Mouse (Mus musculus): ENCODE data around the gene Dhx36. TPM values are rescaled to one million over a fixed set of nuclear protein-coding genes. Genes with fewer than 3 reads are reported as not detected.

Gene Dhx36
- polyA plus RNA-seq, 1 experiment from 2014 or later: 51.9 TPM

DNA sequence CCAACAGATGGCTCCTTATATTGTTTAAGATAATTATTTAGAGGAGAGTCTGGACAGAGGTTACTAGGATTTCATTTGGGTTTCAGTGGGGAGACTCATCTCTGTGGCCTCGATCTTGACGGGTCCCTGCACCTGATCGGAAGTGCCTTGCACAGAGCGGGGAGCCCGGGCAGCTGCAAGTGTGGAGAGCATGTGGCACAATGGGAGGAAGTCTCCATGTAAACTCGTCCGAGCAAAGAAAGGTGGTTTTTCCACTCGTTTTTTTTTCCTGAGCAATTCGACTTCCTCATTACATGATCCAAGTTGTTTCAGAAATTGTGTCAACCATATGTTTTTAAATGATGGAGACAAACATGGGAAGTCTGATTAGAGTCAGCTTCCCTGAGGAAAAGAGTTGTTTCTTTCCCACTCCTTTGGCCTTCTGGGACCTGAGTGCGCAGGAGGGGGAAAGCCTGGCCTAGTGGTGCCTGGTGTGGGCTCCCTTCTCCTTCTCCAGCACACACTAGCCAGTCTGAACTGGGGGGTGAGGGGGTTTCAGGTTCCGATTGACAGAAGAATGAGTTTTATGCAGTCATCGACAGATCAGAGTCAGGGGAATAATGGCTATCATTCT is 63.1 kb downstream of the Dhx36 start:
- H3K9ac ChIP-seq: no peak overlapping the region
- no peaks in the 10 kb centered on the region for H3K27me3 ChIP-seq (ENCODE audit: control insufficient read depth, insufficient read depth, low read length)
- WGBS: 86% methylated on average over 12 of the region's 12 CpGs
- H3K4me3 ChIP-seq (replicated peaks; ENCODE audit: low read length): no peak overlapping the region
- H3K27ac ChIP-seq: no peak overlapping the region
- no peaks in the 10 kb centered on the region for H3K4me1 ChIP-seq (replicated peaks; ENCODE audit: control insufficient read depth, insufficient read depth, low read length)
- H3K9me3 ChIP-seq (ENCODE audit: control insufficient read depth, low read length): no peaks in the 10 kb centered on the region
- H3K36me3 ChIP-seq (replicated peaks; ENCODE audit: control insufficient read depth, insufficient read depth): no peaks in the 10 kb centered on the region
- ATAC-seq (ENCODE audit: low FRiP score): no peak
- no peak overlapping the region for H3K4me2 ChIP-seq (replicated peaks)
- no peak for DNase-seq (ENCODE audit: low spot score)

DNA sequence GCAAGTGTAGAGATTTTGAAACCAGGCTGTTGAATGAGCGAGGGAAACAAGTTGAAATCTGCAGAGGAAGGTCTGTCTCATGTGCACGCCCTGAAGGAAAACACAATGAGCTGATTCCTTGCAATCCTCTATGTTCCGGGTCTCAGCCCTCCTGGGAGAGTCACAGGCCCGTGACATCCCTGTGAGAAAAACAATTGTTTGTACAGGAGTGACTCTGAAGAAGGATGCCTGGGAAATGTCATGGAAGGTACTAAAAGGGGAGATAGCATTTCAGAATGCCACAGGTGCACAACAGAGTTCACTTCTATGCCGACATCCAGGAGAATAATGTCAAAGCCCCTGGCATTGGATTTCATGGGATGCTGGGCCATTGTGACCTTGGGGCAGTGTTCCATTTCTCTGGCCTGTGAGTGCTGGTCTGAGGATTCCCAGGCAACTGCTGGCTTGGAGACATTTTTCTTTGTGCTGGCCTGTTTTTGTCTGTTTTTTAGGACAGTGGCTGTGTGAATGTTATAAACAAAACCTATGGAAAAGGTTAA is 66.3 kb downstream of the Dhx36 start:
- H3K4me2 ChIP-seq (replicated peaks): no peak overlapping the region
- H3K27me3 ChIP-seq (ENCODE audit: control insufficient read depth, insufficient read depth, low read length): no peaks in the 10 kb centered on the region
- no peaks in the 10 kb centered on the region for H3K36me3 ChIP-seq (replicated peaks; ENCODE audit: control insufficient read depth, insufficient read depth)
- no peak for ATAC-seq (ENCODE audit: low FRiP score)
- no peak overlapping the region for H3K27ac ChIP-seq
- 21% methylated on average over 5 of the region's 5 CpGs for WGBS
- no peak for DNase-seq (ENCODE audit: low spot score)
- no peak overlapping the region for H3K4me3 ChIP-seq (replicated peaks; ENCODE audit: low read length)
- no peaks in the 10 kb centered on the region for H3K9me3 ChIP-seq (ENCODE audit: control insufficient read depth, low read length)
- H3K9ac ChIP-seq: no peak overlapping the region
- no peaks in the 10 kb centered on the region for H3K4me1 ChIP-seq (replicated peaks; ENCODE audit: control insufficient read depth, insufficient read depth, low read length)

DNA sequence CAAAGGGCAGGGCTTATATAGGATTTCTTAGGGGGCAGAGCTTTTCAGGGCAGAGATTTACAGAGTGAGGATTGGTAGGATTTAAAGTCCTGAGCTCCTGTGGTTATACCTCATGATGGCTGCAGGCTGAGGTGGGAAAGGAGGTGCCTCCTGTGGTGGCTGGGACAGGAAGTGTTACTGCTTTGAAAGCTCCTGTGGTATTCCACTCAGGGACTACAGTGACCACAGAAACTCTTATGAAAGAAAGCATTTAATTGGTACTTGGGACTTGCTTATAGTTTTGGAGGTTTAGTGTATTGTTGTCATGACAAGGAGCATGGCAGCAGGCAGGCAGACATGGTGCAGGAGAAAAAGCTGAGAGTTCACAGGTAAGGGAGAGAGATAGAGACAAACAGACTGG is 70.9 kb downstream of the Dhx36 start:
- H3K4me1 ChIP-seq (replicated peaks; ENCODE audit: control insufficient read depth, insufficient read depth, low read length): no peaks in the 10 kb centered on the region
- H3K27ac ChIP-seq: no peak overlapping the region
- H3K9ac ChIP-seq: no peak overlapping the region
- H3K4me2 ChIP-seq (replicated peaks): no peak overlapping the region
- no peaks in the 10 kb centered on the region for H3K9me3 ChIP-seq (ENCODE audit: control insufficient read depth, low read length)
- no peak overlapping the region for H3K4me3 ChIP-seq (replicated peaks; ENCODE audit: low read length)
- no peaks in the 10 kb centered on the region for H3K36me3 ChIP-seq (replicated peaks; ENCODE audit: control insufficient read depth, insufficient read depth)
- ATAC-seq (ENCODE audit: low FRiP score) (no peak), DNase-seq (ENCODE audit: low spot score) (no peak)
- no peaks in the 10 kb centered on the region for H3K27me3 ChIP-seq (ENCODE audit: control insufficient read depth, insufficient read depth, low read length)

DNA sequence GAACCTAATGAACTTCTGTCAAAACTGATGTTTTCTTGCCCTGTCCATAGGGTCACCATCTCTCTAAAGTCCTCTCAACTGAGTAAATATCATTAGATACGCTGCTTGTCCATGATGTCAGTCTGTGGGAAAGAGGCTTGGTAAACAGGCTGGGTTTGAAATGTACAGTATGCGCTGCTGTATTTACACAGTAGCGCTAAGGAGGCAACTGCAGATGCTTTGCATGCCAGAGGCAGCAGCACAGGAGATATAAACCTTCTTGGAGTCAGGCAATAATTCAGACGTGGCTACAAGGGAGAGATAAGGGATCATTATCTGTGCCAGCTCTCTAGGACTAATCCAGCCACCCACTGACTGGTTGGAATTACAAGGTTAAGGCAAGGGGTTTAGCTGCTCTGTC is 73.1 kb downstream of the Dhx36 start:
- DNase-seq (ENCODE audit: low spot score): no peak
- 75% methylated on average over 4 of the region's 4 CpGs for WGBS

DNA sequence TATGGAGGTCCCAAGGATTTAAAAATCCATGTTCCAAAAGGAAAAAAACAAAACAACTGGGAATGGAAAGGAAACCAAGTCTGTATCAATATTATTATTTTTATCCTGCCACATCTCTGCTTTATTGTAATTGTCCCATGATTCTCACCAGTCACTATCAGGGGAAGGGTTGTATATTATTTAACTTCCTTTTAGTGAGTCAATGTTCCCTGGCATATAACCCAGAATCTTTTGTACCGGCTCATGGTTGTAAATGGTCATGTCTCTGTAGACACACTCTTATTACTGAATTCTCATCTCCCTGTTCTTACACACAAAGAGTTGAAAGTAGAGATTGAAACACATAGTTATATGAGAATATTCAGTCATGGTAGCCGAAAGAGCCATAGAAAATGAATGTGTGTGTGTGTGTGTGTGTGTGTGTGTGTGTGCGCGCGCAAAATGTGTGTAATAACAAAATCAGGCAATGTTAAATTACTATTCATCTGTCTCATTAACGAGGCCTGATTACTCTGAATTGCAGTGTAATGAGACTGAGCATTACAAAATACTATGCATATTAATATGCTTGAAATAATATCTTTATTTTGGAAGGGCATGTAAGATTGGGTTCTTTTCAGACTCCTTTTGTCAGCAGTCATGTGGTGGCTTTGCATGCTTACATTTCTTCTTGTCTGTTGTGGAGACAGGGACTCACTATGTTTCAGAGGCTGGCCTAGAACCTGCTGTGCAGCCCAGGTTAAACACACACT is 88.2 kb downstream of the Dhx36 start:
- no peak for DNase-seq (ENCODE audit: low spot score)
- no peaks in the 10 kb centered on the region for H3K4me1 ChIP-seq (replicated peaks; ENCODE audit: control insufficient read depth, insufficient read depth, low read length)
- no peak overlapping the region for H3K4me3 ChIP-seq (replicated peaks; ENCODE audit: low read length)
- no peaks in the 10 kb centered on the region for H3K9me3 ChIP-seq (ENCODE audit: control insufficient read depth, low read length)
- H3K36me3 ChIP-seq (replicated peaks; ENCODE audit: control insufficient read depth, insufficient read depth): no peaks in the 10 kb centered on the region
- H3K4me2 ChIP-seq (replicated peaks): no peak overlapping the region
- WGBS: 88% methylated on average over 6 of the region's 6 CpGs
- H3K27me3 ChIP-seq (ENCODE audit: control insufficient read depth, insufficient read depth, low read length): no peaks in the 10 kb centered on the region
- H3K9ac ChIP-seq: no peak overlapping the region
- H3K27ac ChIP-seq: no peak overlapping the region
- no peak for ATAC-seq (ENCODE audit: low FRiP score)

More for the DNA sequence above, 73.1 kb downstream of the Dhx36 start:
- Histone ChIP-seq H3K36me3 (replicated peaks; ENCODE audit: control insufficient read depth, insufficient read depth) (no peaks in the 10 kb centered on the region), H3K4me3 (replicated peaks; ENCODE audit: low read length) (no peak overlapping the region), H3K4me2 (replicated peaks) (no peak overlapping the region), H3K27me3 (ENCODE audit: control insufficient read depth, insufficient read depth, low read length) (no peaks in the 10 kb centered on the region), H3K27ac (no peak overlapping the region), H3K9ac (no peak overlapping the region), H3K4me1 (replicated peaks; ENCODE audit: control insufficient read depth, insufficient read depth, low read length) (no peaks in the 10 kb centered on the region), H3K9me3 (ENCODE audit: control insufficient read depth, low read length) (no peaks in the 10 kb centered on the region)
- ATAC-seq (ENCODE audit: low FRiP score): no peak

Other genes starting within 250 kb of the Dhx36 start
- 11.3 and 11.7 TPM in 2 replicates for gene Arhgef26, start 168.7 kb downstream of the Dhx36 start, polyA plus RNA-seq (2014; fragmentation: Nextera tagmentation; extraction: Ambion mirVana)
- 2.9 and 3.4 TPM in 2 replicates for gene Gpr149, start 98.1 kb upstream of the Dhx36 start, polyA plus RNA-seq (2014; fragmentation: Nextera tagmentation; extraction: Ambion mirVana)